Mouse (Mus musculus) liver, postnatal 0 days (tissue): ENCODE measurements at regions not wholly inside any gene's neighbourhood (a gene's known extent, or its start where the extent isn't known, plus 50 kb on each side); places are given as distances from the start of the nearest gene placed in this dataset.

Experiments used
- ATAC-seq: fragments of 200-750 bp; cut with Nextera tagmentation; 2 replicates; pipeline ENCODE4 v1.8.0; 2017; ENCODE audit warnings: mild to moderate bottlenecking, moderate library complexity
- DNase-seq: peaks from one replicate; pipeline ENCODE4 v3.0.0-alpha.2; 2016
- H3K27ac ChIP-seq: fragments of 300-500 bp; sonication (generic); 2 replicates; pipeline ENCODE4 v1.5.1; 2014; ENCODE audit warnings: antibody characterized with exemption, moderate library complexity, mild to moderate bottlenecking, low read depth
- H3K27me3 ChIP-seq: fragments of 300-500 bp; sonication (generic); 2 replicates; pipeline ENCODE4 v1.6.1; 2014; ENCODE audit warnings: low read length, control low read depth, mixed read lengths; ENCODE audit not compliant: insufficient read depth
- H3K36me3 ChIP-seq: fragments of 300-500 bp; sonication (generic); replicated peaks from 2 replicates; pipeline ENCODE4 v1.6.1; 2014; ENCODE audit warnings: mild to moderate bottlenecking, control low read depth, low read length, moderate library complexity, mixed read lengths; ENCODE audit not compliant: insufficient read depth
- H3K4me1 ChIP-seq: fragments of 300-500 bp; sonication (generic); 2 replicates; pipeline ENCODE4 v1.6.1; 2014; ENCODE audit warnings: antibody characterized with exemption, mild to moderate bottlenecking, control low read depth; ENCODE audit not compliant: insufficient read depth
- H3K4me2 ChIP-seq: fragments of 300-500 bp; sonication (generic); 2 replicates; pipeline ENCODE4 v1.6.1; 2014; ENCODE audit warnings: low read depth, mild to moderate bottlenecking, low read length, moderate library complexity, mixed read lengths
- H3K4me3 ChIP-seq: fragments of 300-500 bp; sonication (generic); 2 replicates; pipeline ENCODE4 v1.5.1; 2014; ENCODE audit warnings: low read depth, low read length
- H3K9ac ChIP-seq: fragments of 300-500 bp; sonication (generic); replicated peaks from 2 replicates; pipeline ENCODE4 v1.6.1; 2014; ENCODE audit warnings: mild to moderate bottlenecking, moderate library complexity
- H3K9me3 ChIP-seq: fragments of 300-500 bp; sonication (generic); 2 replicates; pipeline ENCODE4 v1.6.1; 2016; ENCODE audit warnings: mild to moderate bottlenecking, control low read depth, low read length, mixed read lengths
- CTCF ChIP-seq: sonication (generic); IDR thresholded peaks from 2 replicates; pipeline ENCODE4 v1.5.1; 2016; ENCODE audit warnings: antibody characterized with exemption, low read depth
- EP300 ChIP-seq: IDR thresholded peaks from 2 replicates; pipeline ENCODE4 v1.6.1; 2016; ENCODE audit warnings: antibody characterized with exemption, low read depth, mild to moderate bottlenecking
- WGBS: fragments of 180-500 bp; shearing (Covaris S2); extraction: QIAGEN DNeasy Blood & Tissue Kit; methylation state at CpG from one replicate; pipeline ENCODE4 v1.1.7; 2014; ENCODE audit not compliant: insufficient replicate concordance; 5-methylcytosine and 5-hydroxymethylcytosine counted together

- WGBS: 73% methylated on average over 10 of the region's 10 CpGs
- Histone ChIP-seq H3K36me3 (no peaks in the 10 kb centered on the region), H3K9ac (no peak overlapping the region), H3K4me3 (no peak overlapping the region), H3K4me2 (no peak overlapping the region), H3K27me3 (no peaks in the 10 kb centered on the region), H3K9me3 (no peaks in the 10 kb centered on the region), H3K27ac (no peak overlapping the region), H3K4me1 (no peaks in the 10 kb centered on the region)
- no peak for TF ChIP-seq CTCF
- TF ChIP-seq EP300: no peak
- DNase-seq: no peak
- no peak for ATAC-seq
These were observed 93.3 kb downstream of the Gm4791 start for GRCm38 (mm10) chr9:47091796-47092195.

DNA sequence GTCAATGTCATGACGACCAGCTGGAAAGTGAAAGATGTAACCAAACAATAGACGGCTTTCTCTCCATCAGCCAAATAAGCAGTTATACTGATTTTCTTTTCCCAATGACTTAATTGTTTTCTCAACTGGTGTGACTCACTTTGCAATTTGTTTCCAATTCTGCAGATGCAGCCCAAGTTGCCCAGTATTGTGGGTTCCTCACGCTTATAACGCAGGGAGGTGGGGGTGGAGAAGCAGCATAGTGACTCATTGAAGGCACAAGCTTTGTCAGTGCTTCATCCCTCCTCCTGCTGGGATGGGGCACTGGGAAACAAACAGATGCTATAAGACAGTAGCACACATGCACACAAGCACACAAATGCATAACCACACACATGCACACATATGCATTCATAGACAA lies 97.1 kb downstream of the Gm4791 start:
- no peak overlapping the region for H3K27ac ChIP-seq
- H3K9ac ChIP-seq: no peak overlapping the region
- no peak overlapping the region for H3K4me3 ChIP-seq
- DNase-seq (no peak), ATAC-seq (no peak)
- H3K9me3 ChIP-seq: no peaks in the 10 kb centered on the region
- H3K4me1 ChIP-seq: no peaks in the 10 kb centered on the region
- H3K27me3 ChIP-seq: no peaks in the 10 kb centered on the region
- no peaks in the 10 kb centered on the region for H3K36me3 ChIP-seq
- 81% methylated on average over 4 of the region's 4 CpGs for WGBS
- H3K4me2 ChIP-seq: no peak overlapping the region
- TF ChIP-seq EP300 (no peak), CTCF (no peak)

DNA sequence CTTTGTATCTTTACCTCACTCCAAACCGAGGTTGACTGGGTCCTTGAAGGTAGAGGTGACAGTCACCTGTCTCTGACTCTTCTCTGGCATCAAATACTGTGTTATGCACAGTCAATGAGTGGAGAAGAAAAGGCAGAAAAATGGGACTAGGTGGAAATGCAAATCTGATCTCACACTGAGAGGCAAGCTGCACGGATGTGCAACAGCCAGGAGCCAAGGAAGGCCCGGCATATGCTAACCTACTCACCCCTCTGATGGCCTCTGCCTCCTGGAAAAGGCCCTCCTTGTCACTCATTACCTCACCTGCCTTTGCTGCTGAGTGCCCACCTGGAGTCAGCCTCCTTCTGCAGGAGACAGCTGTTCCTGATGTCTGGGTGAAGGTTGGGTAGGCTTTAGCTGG lies 104.8 kb downstream of the Gm4791 start:
- H3K4me3 ChIP-seq: no peak overlapping the region
- no peaks in the 10 kb centered on the region for H3K9me3 ChIP-seq
- 73% methylated on average over 3 of the region's 3 CpGs for WGBS
- TF ChIP-seq EP300 (no peak), CTCF (no peak)
- H3K4me1 ChIP-seq: no peaks in the 10 kb centered on the region
- H3K27me3 ChIP-seq: no peaks in the 10 kb centered on the region
- H3K36me3 ChIP-seq: no peaks in the 10 kb centered on the region
- no peak overlapping the region for H3K9ac ChIP-seq
- no peak overlapping the region for H3K4me2 ChIP-seq
- DNase-seq: no peak
- no peak for ATAC-seq
- H3K27ac ChIP-seq: no peak overlapping the region

DNA sequence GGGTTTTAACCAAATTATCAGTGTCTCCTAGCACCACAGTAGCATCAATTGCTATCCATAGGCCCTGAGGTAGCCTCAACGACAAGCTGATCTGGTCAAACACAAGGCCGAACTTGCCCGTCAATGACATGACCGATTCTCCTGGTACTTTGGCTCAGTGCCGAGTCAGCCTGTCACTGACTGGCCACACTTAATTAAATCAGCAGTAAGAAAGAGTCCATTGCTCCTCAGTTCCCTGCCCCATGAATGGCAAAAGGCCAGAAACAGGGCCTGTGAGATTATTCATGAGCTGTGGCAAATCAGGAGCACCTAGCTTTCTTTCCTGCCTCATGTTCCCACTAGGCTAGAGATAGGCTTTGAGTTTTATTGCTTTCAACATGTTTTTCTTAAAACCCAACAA lies 105.4 kb downstream of the Gm4791 start:
- WGBS: 83% methylated on average over 5 of the region's 5 CpGs
- DNase-seq: no peak

DNA sequence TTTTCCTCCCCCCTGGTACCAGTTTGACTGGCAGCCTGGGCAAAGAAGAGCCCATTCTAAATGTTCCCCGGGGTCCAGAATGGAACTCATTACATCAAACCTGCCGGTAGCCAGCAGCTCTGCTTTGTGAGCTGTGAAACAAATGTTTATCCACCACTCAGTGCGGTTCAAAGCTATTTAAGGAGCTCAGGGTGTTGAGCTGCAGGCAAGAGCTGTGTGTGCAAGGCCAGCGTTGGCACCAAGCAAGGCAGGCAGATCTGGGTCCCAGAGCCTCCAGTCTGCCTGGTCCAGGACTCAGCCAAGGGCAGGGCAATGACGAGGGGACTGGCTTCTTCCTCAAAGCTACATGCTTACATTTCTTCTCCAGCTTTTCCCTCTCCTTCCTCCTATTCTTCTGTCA lies 109.6 kb downstream of the Gm4791 start:
- H3K4me1 ChIP-seq: no peaks in the 10 kb centered on the region
- no peaks in the 10 kb centered on the region for H3K9me3 ChIP-seq
- no peak overlapping the region for H3K9ac ChIP-seq
- H3K27ac ChIP-seq: no peak overlapping the region
- no peak overlapping the region for H3K4me3 ChIP-seq
- 56% methylated on average over 5 of the region's 5 CpGs for WGBS
- H3K27me3 ChIP-seq: no peaks in the 10 kb centered on the region
- ATAC-seq: no peak
- no peak for DNase-seq
- H3K4me2 ChIP-seq: no peak overlapping the region
- TF ChIP-seq CTCF (no peak), EP300 (no peak)
- H3K36me3 ChIP-seq: no peaks in the 10 kb centered on the region

More for the DNA sequence above, 105.4 kb downstream of the Gm4791 start:
- no peaks in the 10 kb centered on the region for H3K4me1 ChIP-seq
- no peak overlapping the region for H3K27ac ChIP-seq
- no peak overlapping the region for H3K4me2 ChIP-seq
- no peaks in the 10 kb centered on the region for H3K36me3 ChIP-seq
- ATAC-seq: no peak
- no peak for TF ChIP-seq CTCF
- TF ChIP-seq EP300: no peak
- no peaks in the 10 kb centered on the region for H3K27me3 ChIP-seq
- no peak overlapping the region for H3K9ac ChIP-seq
- H3K4me3 ChIP-seq: no peak overlapping the region
- no peaks in the 10 kb centered on the region for H3K9me3 ChIP-seq

DNA sequence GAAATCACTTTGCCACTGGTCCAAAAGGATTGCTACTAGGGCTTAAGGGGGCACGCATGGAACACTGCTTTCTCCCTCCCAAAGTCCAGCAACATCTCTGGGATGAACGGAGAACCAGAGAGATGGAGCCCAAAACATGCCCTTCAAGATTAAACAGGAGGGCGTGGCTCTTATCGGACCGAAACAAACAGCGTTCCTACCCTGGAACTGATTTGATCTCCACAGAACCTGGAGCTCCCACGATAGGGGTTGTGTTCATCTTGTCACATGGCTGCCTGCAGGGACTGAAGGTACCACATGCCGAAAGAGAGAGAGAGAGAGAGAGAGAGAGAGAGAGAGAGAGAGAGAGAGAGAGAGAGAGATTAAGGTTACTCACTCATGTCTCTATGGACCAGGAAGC lies 120.7 kb downstream of the Gm4791 start:
- no peak overlapping the region for H3K9ac ChIP-seq

DNA sequence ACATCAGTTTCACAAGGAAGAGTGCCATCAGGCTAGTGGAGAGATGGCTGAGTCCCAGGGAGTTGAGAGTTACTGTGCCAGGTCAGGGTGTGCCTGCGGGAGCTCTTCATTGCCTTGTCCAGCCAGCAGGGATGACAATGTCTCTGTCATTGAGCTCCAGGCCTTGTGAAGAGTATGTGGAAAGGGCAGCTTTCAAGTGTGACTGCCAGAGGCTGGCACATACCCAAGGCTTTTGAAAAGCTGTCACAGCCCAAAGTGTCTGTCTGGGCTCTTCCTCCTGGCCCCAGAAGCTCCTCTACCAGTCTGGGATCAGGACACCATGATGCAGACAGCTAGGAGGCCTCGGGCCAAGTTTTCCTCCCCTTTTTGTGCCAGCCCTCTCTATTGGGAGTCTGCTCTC lies 124.6 kb downstream of the Gm4791 start:
- Histone ChIP-seq H3K4me3 (no peak overlapping the region), H3K9ac (no peak overlapping the region), H3K4me1 (no peaks in the 10 kb centered on the region), H3K4me2 (no peak overlapping the region), H3K36me3 (no peaks in the 10 kb centered on the region), H3K27me3 (no peaks in the 10 kb centered on the region), H3K27ac (no peak overlapping the region), H3K9me3 (no peaks in the 10 kb centered on the region)
- 71% methylated on average over 2 of the region's 2 CpGs for WGBS
- DNase-seq (no peak), ATAC-seq (no peak)
- TF ChIP-seq EP300 (no peak), CTCF (no peak)

More for the DNA sequence above, 120.7 kb downstream of the Gm4791 start:
- Histone ChIP-seq H3K4me3 (no peak overlapping the region), H3K27ac (no peak overlapping the region), H3K4me2 (no peak overlapping the region), H3K9me3 (no peaks in the 10 kb centered on the region), H3K36me3 (no peaks in the 10 kb centered on the region), H3K27me3 (no peaks in the 10 kb centered on the region), H3K4me1 (no peaks in the 10 kb centered on the region)
- WGBS: 74% methylated on average over 8 of the region's 8 CpGs
- DNase-seq (no peak), ATAC-seq (no peak)
- TF ChIP-seq EP300 (no peak), CTCF (no peak)
